Mouse (Mus musculus) embryo, embryonic 11 days (tissue): ENCODE measurements around the gene Abhd12b.
"Not testable (repeated sequence)": the region's sequence is repeated elsewhere in the genome, so short reads cannot be mapped to it uniquely, and the experiment has no call there.

ENCODE experiments used
- DNase-seq: peaks from one replicate; pipeline ENCODE4 v3.0.0-alpha.2; 2015

Gene Abhd12b

GRCm38 (mm10) chr12:70140542-70140941, 13.4 kb upstream of the Abhd12b start:
- no peak for DNase-seq

- no peak for DNase-seq
These were observed 12.9 kb upstream of the Abhd12b start for GRCm38 (mm10) chr12:70140993-70141576.

- DNase-seq = peak; percentile 34
These were observed 9.8 kb upstream of the Abhd12b start for GRCm38 (mm10) chr12:70144106-70144587.

- DNase-seq = peak; percentile 73
These were observed 9.1 kb upstream of the Abhd12b start for GRCm38 (mm10) chr12:70144637-70145448.

GRCm38 (mm10) chr12:70145586-70145985, 8.4 kb upstream of the Abhd12b start:
- no peak for DNase-seq

- DNase-seq = peak; percentile 47
These were observed 5.8 kb upstream of the Abhd12b start for GRCm38 (mm10) chr12:70147986-70148630.

GRCm38 (mm10) chr12:70148631-70149265, 5.2 kb upstream of the Abhd12b start:
- peak; percentile 40 for DNase-seq

- DNase-seq = no peak
These were observed 2.3 kb downstream of the Abhd12b start for GRCm38 (mm10) chr12:70156222-70156621.

- DNase-seq = no peak
These were observed 3.5 kb downstream of the Abhd12b start for GRCm38 (mm10) chr12:70157292-70158066.

- no peak for DNase-seq
These were observed 7.1 kb downstream of the Abhd12b start for GRCm38 (mm10) chr12:70161057-70161456.

GRCm38 (mm10) chr12:70164741-70165140, 10.8 kb downstream of the Abhd12b start:
- no peak for DNase-seq

- no peak for DNase-seq
These were observed 14.0 kb downstream of the Abhd12b start for GRCm38 (mm10) chr12:70167950-70168349.

- no peak for DNase-seq
These were observed 16.0 kb downstream of the Abhd12b start for GRCm38 (mm10) chr12:70169969-70170368.

- DNase-seq = not testable (repeated sequence)
These were observed 29.6 kb downstream of the Abhd12b start for GRCm38 (mm10) chr12:70183507-70183906.

- no peak for DNase-seq
These were observed 30.3 kb downstream of the Abhd12b start for GRCm38 (mm10) chr12:70184173-70184783.

GRCm38 (mm10) chr12:70192267-70192727, 38.4 kb downstream of the Abhd12b start:
- peak; percentile 39 for DNase-seq

- DNase-seq = no peak
These were observed 41.5 kb downstream of the Abhd12b start for GRCm38 (mm10) chr12:70195426-70195825.

- DNase-seq = no peak
These were observed 42.4 kb downstream of the Abhd12b start for GRCm38 (mm10) chr12:70196341-70196740.

GRCm38 (mm10) chr12:70201926-70202529, 48.1 kb downstream of the Abhd12b start:
- no peak for DNase-seq

GRCm38 (mm10) chr12:70204433-70204832, 50.5 kb downstream of the Abhd12b start:
- no peak for DNase-seq

GRCm38 (mm10) chr12:70208214-70208613, 54.3 kb downstream of the Abhd12b start:
- no peak for DNase-seq
